Mouse (Mus musculus): Measurements from ENCODE around the gene Mthfs.

The Mthfs gene

DNA sequence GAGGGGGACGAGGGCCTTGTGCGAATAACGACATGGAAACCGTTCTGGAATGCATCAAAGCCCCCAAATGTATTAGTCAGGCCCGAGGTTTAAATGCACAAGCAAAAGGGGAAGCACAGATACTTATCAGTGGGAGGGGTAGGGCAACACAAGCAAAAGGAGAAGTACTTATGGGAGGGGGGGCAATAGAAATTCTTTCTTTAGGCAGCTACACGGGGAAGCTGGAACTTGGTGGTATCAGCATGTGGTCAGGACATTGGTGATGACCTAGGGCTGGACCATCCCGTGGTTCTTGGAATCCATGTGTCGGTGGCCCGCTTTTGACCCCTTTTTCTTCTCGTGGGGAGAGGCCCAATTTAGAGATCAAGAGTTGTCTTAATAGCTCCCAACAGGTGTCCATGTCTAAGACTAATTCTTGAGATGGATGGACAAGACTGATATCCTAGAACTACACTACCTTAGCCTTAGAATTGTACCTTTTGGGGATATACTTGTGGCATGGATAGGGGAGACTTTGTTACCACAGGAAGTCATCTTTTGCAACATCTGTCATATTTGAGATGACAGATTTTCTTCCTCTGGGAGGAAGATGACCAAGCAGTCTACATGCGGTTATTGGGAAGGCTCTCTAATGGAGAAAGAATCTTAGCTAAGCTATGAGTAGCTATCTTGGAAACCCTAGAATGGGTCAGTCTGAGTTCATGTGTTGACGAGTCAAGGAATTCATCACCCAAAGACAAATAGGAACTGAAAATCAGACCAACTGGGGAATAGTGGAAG is 46.3 kb downstream of the Mthfs start:
- peak; percentile 89 for DNase-seq

DNA sequence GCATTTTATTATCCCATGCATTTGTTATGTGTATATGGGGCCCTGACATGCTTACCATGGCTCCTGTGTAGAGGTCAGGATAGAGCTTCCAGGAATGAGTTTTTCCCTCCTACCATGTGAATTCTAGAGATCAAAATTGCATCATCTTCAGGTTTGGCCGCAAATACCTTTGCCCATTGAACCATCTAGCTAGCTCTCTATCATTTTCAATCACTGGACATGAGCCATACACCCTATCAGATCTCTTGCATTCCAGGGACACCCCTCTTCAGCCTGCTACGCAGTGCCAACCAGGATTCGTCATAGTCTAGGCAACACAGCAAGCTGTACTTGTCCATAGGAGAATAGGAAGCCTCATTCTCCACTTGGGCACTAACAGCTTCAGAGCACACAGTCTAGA is 53.5 kb downstream of the Mthfs start:
- DNase-seq = peak; percentile 78

DNA sequence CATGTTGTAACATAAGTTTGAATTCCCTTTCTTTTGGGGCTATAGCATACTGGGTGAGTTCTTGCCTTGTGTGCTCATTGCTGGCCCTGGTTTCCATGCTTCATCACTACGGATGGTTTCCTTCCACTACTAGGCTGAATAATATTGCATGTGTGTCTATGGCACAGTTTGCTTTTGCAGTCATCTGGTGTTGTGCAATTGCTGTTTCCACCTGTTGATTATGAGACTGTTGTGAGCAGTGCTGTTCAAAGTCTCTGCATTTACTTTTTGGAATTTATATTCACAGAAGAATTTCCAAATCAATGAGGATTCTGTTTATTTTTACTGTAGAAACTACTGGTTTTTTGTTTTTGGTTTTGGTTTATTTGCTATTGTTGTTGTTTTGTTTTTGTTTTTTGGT is 54.1 kb downstream of the Mthfs start:
- peak; percentile 61 for DNase-seq

DNA sequence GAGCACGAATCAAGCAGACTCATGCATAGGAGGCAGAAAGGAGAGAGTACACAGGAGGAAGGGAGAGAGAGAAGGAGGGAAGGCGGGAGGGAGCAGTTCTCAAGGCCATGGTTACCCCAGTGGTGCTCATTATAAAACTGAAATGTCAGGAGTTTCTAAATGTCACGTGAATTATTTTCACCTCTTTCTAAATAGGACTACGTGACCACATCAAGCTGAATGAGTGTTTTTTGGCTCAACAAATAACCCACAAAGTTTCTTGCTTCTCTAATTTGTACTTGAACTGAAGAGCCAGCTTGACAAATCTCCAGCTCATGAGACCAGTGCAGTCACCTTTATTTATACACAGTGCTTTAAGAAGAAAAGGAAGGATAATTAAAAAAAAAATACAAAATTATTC is 56.6 kb downstream of the Mthfs start:
- DNase-seq = peak; percentile 66

DNA sequence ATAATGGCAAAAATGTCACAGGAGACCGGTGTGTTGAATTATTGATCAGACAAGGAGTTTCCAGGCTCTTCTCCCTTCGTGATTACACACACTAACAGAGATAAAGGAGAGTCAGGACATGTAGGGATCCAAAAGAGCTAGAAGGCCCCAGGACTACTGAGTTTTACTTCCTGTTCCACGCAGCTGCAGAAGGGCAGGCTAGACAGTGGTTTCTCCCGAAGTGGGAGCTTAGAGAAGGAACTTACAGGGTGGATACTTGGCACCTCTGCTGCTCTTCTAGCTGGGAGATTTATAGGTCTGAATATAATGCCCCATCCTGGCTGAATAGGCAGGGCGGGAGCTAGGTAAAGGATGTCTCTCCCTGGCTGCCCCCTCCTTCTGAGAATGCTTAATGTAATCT is 57.1 kb downstream of the Mthfs start:
- peak; percentile 94 for DNase-seq

DNA sequence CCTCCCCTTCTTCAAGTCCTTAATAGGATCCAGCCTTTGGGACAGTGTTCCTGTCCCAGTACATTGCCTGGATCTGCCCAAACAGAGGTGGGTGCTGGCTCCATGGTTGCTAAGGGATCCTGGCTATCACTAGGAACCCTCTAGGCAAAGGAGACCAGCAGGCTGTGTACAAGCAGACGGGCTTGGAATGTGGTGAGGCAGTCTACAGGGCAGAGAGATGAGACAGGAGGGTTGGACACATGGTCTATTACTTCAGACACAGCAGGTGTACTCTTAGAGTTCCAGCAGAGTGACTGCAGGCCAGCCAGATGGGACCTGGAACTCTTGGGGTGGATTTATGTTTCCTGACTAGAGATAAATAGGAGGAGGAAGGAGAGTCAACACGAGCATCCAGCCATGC is 59.9 kb downstream of the Mthfs start:
- DNase-seq = peak; percentile 78

DNA sequence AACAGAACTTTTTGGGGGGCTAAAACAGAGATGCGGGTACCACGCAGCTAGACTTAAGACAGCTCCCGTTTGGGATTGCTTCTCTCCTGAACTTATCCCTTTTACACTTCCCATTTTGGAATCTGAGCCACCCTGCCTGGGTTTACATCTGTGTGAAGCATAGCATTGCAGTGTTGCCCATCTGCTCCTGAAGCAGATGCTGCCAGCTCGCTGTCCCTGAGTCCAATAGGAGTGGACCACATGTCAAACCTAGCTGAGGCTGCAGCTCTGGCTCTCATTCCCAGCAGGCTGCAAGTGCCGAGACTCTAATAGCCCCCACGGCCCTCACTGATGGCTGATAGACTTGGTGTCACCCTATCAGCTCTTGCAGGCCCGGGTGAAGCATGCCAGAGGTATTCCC is 63.3 kb downstream of the Mthfs start:
- DNase-seq = peak; percentile 59

DNA sequence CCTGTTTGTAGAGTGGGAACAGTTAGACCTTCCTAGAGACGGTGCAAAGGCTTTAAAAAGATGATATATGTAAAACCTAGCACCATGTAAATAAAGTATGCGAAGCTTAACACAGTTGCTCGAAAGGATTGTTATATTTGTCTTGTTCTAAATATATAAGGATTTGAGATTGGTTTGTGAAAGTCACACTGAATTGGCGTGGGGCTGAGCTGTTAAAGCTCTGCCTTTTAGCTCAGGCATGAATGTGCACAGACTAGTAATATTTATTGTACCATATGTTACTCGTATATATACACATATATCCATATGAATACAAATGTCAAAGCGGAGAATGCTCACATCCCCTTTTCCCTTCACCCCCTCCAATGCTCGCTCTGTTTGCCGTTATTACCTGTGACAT is 67.7 kb downstream of the Mthfs start:
- DNase-seq = peak; percentile 35

DNA sequence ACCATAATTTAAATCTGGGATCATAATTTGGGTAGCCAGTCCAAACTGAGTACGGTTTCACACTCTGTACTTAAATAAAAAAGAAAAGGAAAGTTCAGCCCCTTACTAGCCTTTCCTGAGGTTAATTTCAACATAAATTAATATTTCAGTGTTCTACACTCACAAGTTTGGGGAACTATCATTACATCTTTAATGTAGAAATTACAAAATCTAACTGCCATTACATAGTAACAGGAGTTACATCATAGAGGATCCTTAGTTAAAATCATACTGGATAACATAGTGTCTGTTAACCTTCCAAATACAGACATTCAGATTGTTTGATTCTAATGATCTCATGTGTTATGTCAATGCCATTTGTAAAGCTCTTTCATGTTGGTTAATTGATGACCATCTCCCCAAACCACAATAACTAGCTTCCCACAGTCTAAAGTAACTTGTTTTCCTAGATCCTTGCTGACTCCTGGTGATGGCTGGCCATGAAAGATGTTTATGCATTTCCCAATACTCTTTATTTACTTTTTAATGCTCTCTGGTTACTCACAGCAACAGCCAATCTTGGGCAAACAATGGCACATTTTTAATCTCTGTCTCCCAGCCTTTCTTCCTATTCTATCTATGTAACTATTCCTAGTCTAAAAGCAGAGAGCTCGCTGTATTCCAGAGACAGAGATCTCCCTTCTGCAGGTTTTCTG is 72.0 kb downstream of the Mthfs start:
- no peak for DNase-seq

DNA sequence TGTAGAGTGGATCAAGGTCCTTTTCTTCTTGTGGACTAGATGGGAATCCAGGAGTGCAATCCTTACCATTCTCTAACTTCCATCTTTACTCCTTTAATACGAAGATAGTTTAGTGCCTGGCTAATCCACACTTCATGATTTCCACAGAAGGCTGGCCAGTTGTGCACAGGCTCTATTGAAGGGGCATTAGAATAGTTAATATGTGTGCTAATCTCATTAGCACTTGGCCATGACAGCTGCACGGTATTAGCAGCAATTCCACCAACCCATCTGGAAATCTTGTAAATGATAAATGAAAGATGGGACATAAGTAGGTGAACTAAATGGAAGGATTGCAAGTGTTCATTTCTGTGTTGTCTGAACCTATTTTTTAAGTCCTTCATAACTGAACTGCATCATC is 77.6 kb downstream of the Mthfs start:
- DNase-seq = peak; percentile 2

DNA sequence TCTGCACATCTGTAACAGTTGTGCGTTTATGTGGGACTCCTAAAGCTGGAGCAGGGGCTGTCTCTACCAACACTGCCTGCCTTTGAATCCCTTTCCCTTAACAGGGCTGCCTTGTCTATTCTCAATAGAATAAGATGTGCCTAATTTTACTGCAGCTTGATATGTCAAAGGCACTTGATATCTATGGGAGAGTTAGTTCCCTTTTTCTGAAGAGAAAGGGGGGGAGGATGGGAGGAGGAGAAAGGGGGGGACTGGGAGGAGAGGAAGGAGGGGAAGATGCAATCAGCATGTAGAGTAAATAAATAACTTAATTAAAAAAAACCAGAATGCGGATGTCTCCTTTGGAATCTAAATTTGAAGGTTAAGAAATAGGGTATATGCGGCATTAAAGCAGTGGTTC is 82.9 kb downstream of the Mthfs start:
- no peak for DNase-seq

DNA sequence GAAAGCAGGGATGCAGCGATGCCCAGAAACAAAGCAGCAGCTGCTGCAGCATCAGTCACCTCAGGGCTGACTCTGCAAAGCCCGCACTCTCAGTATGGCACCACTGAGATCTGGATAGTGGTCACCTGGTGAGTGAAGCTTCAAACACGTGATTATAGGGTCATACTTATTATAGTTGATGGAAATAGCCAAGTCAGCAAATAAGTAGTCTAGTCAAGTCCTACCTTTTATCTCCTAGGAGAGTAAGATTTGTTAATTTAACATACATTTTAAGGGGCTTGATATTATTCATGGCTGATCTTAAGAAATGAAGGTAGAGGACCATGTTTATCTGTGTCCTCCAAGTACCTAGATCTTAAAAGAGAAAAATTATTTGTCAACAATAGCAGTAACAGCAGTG is 83.6 kb downstream of the Mthfs start:
- DNase-seq = no peak

DNA sequence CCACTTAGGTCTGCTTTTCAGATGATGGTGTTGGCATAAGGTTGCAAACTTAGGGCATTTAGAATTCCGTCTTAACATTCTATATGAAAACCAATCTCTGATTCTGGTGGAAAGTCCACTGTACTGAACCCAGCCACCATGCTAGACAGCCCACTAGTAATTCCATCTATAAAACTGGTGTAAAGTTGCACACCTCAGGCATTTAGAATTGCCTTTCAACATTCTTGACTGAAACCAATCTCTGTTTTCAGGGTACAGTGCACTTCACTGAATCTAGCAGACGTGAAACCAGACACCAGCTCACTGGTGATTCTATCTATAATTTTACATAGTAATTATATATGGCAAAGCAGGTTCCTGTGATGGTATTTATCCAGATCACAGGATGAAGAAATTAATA is 95.2 kb downstream of the Mthfs start:
- DNase-seq = peak; percentile 21

DNA sequence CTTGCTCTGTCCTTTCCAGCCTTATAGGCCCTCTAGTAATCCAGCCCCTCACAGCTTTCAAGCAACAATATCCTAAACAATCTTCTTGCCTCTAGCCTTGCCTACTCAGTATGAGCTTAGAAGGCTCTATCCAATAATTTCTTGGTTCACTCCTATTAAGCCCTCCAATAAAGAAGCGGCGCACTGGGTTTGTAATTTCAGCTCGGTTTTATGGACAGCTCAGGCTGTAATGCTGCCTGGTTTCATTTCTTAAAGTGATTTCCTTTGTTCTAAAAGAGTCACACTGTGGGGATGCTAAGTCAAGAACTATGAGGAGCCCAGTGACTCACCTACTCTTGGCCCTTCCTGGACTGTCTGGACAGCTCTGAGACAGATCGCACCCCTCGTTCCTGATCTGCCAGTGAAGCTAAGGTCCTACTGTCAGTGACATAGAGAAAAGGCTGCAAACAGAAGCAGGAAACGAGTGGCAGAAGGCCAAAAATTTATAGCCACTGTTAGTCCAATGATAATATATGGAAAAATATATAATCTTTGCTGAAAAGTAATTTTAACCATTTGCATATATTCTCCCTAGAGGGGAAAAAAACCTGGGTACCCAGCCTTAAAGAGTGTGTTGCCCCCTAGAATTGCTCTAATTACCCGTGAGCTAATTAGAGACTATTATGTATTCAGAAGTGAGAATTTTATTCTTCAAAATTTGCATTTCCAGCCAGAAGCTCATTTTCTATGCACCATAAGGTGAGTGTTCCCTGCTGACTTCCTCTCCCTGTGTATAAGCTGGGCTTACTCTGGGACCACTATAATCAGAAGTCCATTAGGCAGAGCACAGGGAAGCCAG is 98.1 kb downstream of the Mthfs start:
- no peak for DNase-seq

DNA sequence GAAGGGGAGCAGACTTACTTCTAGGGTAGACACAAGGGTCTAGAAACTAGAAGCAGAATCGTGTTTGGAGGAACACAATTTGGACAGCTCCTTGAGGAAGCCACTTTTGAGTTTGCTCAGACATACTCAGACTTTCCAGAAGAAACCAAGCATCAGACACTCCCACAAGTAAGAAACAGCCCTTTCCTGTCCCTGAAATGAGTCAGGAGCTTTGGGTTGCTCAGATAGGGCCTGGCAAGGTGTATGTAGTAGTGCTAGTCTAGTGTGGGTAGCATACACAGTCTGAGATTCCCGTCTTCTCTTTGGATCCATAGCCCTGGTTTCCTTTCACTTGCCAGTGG is 98.7 kb downstream of the Mthfs start:
- no peak for DNase-seq

DNA sequence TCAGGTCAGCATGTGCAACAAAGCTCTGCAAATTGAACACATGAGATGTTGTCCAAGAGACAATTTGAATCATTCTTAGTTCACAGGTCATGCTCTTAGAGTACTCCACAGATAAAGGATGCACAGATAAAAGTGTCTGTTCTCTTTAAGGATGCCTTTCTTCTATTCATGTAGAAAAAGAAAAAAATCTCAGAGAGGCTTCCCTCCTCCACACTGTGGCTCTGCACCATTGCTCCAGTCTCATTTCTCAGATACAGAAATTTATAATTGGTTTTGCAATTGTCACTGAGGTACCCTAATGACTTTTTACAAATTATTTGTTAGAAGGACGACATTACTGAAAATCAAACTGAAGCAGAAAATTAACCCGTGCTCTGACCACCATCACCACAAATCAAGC is 101.2 kb downstream of the Mthfs start:
- no peak for DNase-seq

DNA sequence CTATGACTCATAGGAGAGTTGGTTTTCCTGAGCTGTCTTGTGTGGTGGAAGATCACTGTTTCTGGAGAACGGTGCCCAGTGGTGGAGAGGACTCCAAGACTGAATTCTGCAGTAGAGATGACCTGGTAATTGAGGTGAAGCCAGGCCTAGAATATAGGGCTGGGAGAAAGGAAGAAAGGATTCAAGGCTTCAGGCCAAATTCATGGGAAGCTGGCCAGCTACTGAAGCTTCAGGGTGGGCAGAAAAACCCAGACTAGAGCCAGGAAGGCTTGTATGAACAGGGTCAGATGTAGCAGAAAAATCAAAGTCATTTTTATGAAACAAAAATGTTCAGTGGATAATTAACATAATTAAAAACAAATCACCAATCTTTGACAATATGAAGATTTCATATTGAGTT is 163.3 kb downstream of the Mthfs start:
- DNase-seq = no peak

DNA sequence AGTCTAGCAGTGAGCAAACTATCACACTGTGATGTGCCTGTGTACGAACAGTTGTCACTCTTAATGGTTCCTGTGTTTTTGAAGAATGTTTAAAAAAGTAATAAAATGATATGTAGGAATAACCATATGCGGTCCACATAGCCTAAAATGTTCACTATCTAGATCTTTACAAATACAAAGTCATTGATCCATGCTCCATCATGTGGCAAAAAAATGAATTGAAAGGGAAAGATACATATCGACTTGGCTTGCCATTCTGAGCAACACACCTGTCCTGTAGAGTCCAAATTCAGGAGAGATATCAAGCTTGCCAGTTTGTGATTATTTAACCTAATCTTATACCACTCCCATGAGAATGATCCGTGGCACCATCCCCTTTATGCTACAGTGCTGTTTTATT is 164.2 kb downstream of the Mthfs start:
- no peak for DNase-seq

DNA sequence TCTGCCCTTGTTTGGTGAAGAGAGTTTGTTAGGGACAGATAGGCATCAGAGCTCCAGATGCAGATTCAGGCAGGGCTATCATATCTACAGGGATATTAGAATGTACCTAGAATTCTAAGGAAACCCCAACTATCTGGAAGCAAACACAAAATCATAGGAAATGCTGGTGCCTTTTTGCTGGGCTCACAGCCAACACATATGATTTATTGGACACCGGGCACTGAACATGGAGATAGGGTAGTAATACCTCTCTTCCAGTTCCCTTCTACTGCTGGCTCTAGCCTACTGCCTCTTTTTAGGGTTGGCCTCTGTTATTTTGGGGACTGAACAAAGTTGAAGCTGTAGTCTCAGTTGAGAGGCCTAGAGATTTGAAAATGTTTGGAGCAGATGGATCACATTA is 192.6 kb downstream of the Mthfs start:
- DNase-seq = no peak
